Mouse (Mus musculus) brain, embryonic 14.5 days (tissue): ENCODE data around the gene Slc25a51. TPM values are rescaled to one million over a fixed set of nuclear protein-coding genes. Genes with fewer than 3 reads are reported as not detected.
"Not testable (repeated sequence)": the region's sequence is repeated elsewhere in the genome, so short reads cannot be mapped to it uniquely, and the experiment has no call there.

ENCODE experiments used
- DNase-seq: peaks from one replicate; pipeline ENCODE4 v3.0.0-alpha.2; 2011; ENCODE audit warnings: low read depth
- CTCF ChIP-seq: fragments of 200-500 bp; IDR thresholded peaks from 2 replicates; pipeline ENCODE4 v1.5.1; 2012; ENCODE audit warnings: inconsistent platforms, mild to moderate bottlenecking, moderate library complexity, borderline replicate concordance; ENCODE audit not compliant: insufficient read depth, insufficient read length; ENCODE audit errors: extremely low read depth
- POLR2A ChIP-seq: fragments of 200-500 bp; IDR thresholded peaks from 2 replicates; pipeline ENCODE4 v1.6.1; 2012; ENCODE audit warnings: mild to moderate bottlenecking, inconsistent platforms, borderline replicate concordance; ENCODE audit not compliant: poor library complexity, insufficient read depth, insufficient read length, severe bottlenecking; ENCODE audit errors: extremely low read depth
- polyA plus RNA-seq: library from polyadenylated mRNA; depleted of rRNA; stranded (reverse); fragments of >200 nt; gene quantifications from 2 replicates; pipeline ENCODE4 v1.2.3, GENCODE M21; 2012; rRNA removed

The Slc25a51 gene
- polyA plus RNA-seq, 1 experiment, result 130 TPM

- no peak for DNase-seq
- no peak for TF ChIP-seq POLR2A
- TF ChIP-seq CTCF, result no peak
These were observed 15.6 kb downstream of the Slc25a51 start for GRCm38 (mm10) chr4:45392994-45393393.

GRCm38 (mm10) chr4:45392572-45392971, 16.0 kb downstream of the Slc25a51 start:
- DNase-seq, result no peak
- TF ChIP-seq CTCF, result no peak
- no peak for TF ChIP-seq POLR2A

GRCm38 (mm10) chr4:45392099-45392498, 16.5 kb downstream of the Slc25a51 start:
- DNase-seq, result no peak

GRCm38 (mm10) chr4:45387296-45387695, 21.3 kb downstream of the Slc25a51 start:
- not testable (repeated sequence) for DNase-seq

More at GRCm38 (mm10) chr4:45392099-45392498, 16.5 kb downstream of the Slc25a51 start:
- TF ChIP-seq CTCF (peak; percentile 26; the same call in 1 of the 2 replicates), POLR2A (no peak)

- not testable (repeated sequence) for DNase-seq
These were observed 26.4 kb downstream of the Slc25a51 start for GRCm38 (mm10) chr4:45382133-45382532.

GRCm38 (mm10) chr4:45380903-45381580, 27.5 kb downstream of the Slc25a51 start:
- DNase-seq, result not testable (repeated sequence)

GRCm38 (mm10) chr4:45376573-45376972, 32.0 kb downstream of the Slc25a51 start:
- no peak for DNase-seq
- TF ChIP-seq CTCF (no peak), POLR2A (no peak)

- TF ChIP-seq CTCF (no peak), POLR2A (no peak)
- no peak for DNase-seq
These were observed 33.7 kb downstream of the Slc25a51 start for GRCm38 (mm10) chr4:45374879-45375278.

- no peak for DNase-seq
- TF ChIP-seq CTCF (no peak), POLR2A (no peak)
These were observed 37.3 kb downstream of the Slc25a51 start for GRCm38 (mm10) chr4:45371261-45371660.

- DNase-seq, result no peak
- TF ChIP-seq POLR2A (no peak), CTCF (no peak)
These were observed 51.9 kb downstream of the Slc25a51 start for GRCm38 (mm10) chr4:45356653-45357052.

Other genes with a start within 250 kb of the Slc25a51 start
- 1.1 and 2.2 TPM in 2 replicates for gene Frmpd1, start 223.9 kb downstream of the Slc25a51 start, polyA plus RNA-seq
- gene Trmt10b, start 111.6 kb downstream of the Slc25a51 start, polyA plus RNA-seq, result 11.8 and 13.6 TPM in 2 replicates
- 13.2 and 13.3 TPM in 2 replicates for gene Dcaf10, start 66.7 kb downstream of the Slc25a51 start, polyA plus RNA-seq
- 32.3 and 38.4 TPM in 2 replicates for gene Exosc3, start 66.0 kb downstream of the Slc25a51 start, polyA plus RNA-seq
- gene Shb, start 123.7 kb upstream of the Slc25a51 start, polyA plus RNA-seq, result 36.4 and 47.2 TPM in 2 replicates